Mouse (Mus musculus) kidney, postnatal 25 days (tissue): ENCODE results near the gene Klk1b16.
"Not testable (repeated sequence)": the region's sequence is repeated elsewhere in the genome, so short reads cannot be mapped to it uniquely, and the experiment has no call there.

ENCODE experiments used
- DNase-seq, 2 experiments: peaks; one replicate each; pipeline ENCODE4 v3.0.0; 2021; ENCODE audit warnings: mixed read lengths in 2 of 2

The Klk1b16 gene

DNA sequence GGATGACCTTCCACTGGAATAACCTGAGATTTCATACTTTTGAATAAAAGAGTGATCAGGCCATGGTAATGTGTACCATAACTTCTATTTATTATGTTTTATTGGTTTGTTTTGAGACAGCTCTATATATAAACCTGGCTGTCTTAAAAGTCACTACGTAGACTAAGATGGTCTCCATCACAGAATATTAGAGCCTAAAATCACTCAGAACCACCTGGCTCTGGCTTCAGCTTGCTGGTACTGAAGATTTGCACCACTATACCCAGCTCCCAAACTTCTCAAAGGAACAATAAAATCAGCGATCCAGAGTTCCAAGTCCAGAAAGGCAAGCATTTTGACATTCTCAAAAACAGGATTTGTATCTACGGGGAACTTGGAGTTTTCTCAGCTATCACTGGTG, at the start of gene Klk1b16:
Gene Klk1b16, plus strand, starts transcription at position 301 of the 400 bp plus-strand sequence.
- DNase-seq: no peak

DNA sequence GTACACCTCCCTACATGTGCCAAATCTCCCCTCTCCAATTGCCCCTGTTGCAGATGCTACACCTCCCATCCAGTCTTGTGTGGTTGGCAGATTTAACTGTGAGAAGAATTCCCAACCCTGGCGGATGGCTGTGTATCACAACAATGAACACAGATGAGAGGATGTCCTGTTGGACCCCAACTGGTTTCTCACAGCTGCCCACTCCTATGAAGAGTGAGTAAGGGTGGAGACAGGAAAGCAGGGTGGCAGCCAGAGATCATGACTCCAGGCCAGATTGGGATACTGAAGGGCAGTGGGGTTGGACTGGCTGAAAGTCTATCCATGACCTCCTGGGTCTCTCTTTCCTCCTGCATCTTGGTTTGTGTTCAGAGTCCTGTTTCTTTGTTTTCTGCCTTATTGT, 40.5 kb upstream of the Klk1b16 start:
- no peak for DNase-seq

- peak in 1 of 2 experiments; percentile 47 for DNase-seq
These were observed 34.5 kb upstream of the Klk1b16 start, which contains the start of gene Klk1b21 for GRCm38 (mm10) chr7:44102028-44102427. Gene Klk1b21 (plus strand): TSS chr7:44102328.

- DNase-seq: peak in 1 of 2 experiments; percentile 2
These were observed 24.2 kb upstream of the Klk1b16 start, which contains the start of gene Klk1b22 for GRCm38 (mm10) chr7:44112373-44112772. Gene Klk1b22 (plus strand): TSS chr7:44112673.

GRCm38 (mm10) chr7:44123445-44123844, 13.1 kb upstream of the Klk1b16 start:
- DNase-seq: no peak

GRCm38 (mm10) chr7:44179299-44180045, 42.9 kb downstream of the Klk1b16 start:
- DNase-seq: peak; percentile 27 to 62

- peak in 1 of 2 experiments; percentile 65 for DNase-seq
These were observed 49.9 kb downstream of the Klk1b16 start for GRCm38 (mm10) chr7:44186516-44186915.

GRCm38 (mm10) chr7:44187936-44188335, 51.4 kb downstream of the Klk1b16 start, which contains the start of gene Klk1b24:
Gene Klk1b24 (plus strand): TSS chr7:44188236.
- DNase-seq: not testable (repeated sequence)
